Mouse (Mus musculus) urinary bladder, postnatal 10 days (tissue): ENCODE measurements around the gene Tm9sf1.

Experiments used
- DNase-seq: peaks from one replicate; pipeline ENCODE4 v3.0.0; 2022; ENCODE audit warnings: low spot score

Tm9sf1 gene

GRCm38 (mm10) chr14:55643060-55643907, at the start of gene Tm9sf1:
Gene Tm9sf1 (minus strand): TSS chr14:55643806.
- DNase-seq: peak; percentile 53

- DNase-seq: no peak
These were observed 45.8 kb upstream of the Tm9sf1 start for GRCm38 (mm10) chr14:55689433-55689832.

GRCm38 (mm10) chr14:55682118-55682493, 38.5 kb upstream of the Tm9sf1 start:
- DNase-seq: no peak

- peak; percentile 71 for DNase-seq
These were observed 37.8 kb upstream of the Tm9sf1 start, which contains the start of gene Tinf2 for GRCm38 (mm10) chr14:55681160-55682117. Gene Tinf2 (minus strand): TSS chr14:55681820.

GRCm38 (mm10) chr14:55677615-55678014, 34.0 kb upstream of the Tm9sf1 start:
- no peak for DNase-seq

- DNase-seq: no peak
These were observed 29.1 kb upstream of the Tm9sf1 start for GRCm38 (mm10) chr14:55672741-55673060.

GRCm38 (mm10) chr14:55671833-55672740, 28.5 kb upstream of the Tm9sf1 start, which contains the start of the genes Gmpr2 and Nedd8:
Gene Gmpr2 (plus strand): TSS chr14:55671941.
Gene Nedd8 (minus strand): TSS chr14:55672124.
- DNase-seq: peak; percentile 38

GRCm38 (mm10) chr14:55671486-55671832, 27.9 kb upstream of the Tm9sf1 start:
- DNase-seq: no peak

- no peak for DNase-seq
These were observed 17.0 kb upstream of the Tm9sf1 start for GRCm38 (mm10) chr14:55660636-55661035.

GRCm38 (mm10) chr14:55659960-55660573, 16.5 kb upstream of the Tm9sf1 start, which contains the start of gene Mdp1:
Gene Mdp1 (minus strand): TSS chr14:55660508.
- no peak for DNase-seq

GRCm38 (mm10) chr14:55658011-55658410, 14.4 kb upstream of the Tm9sf1 start:
- DNase-seq: no peak

GRCm38 (mm10) chr14:55656935-55657334, 13.3 kb upstream of the Tm9sf1 start:
- no peak for DNase-seq

GRCm38 (mm10) chr14:55651528-55651927, 7.9 kb upstream of the Tm9sf1 start:
- no peak for DNase-seq

GRCm38 (mm10) chr14:55649884-55650283, 6.3 kb upstream of the Tm9sf1 start, which contains the start of gene Tssk4:
Gene Tssk4 (plus strand): TSS chr14:55650184.
- DNase-seq: no peak

GRCm38 (mm10) chr14:55644261-55644888, 769 bp upstream of the Tm9sf1 start:
- DNase-seq: no peak

GRCm38 (mm10) chr14:55642679-55643059, 937 bp downstream of the Tm9sf1 start:
- DNase-seq: no peak

- DNase-seq: no peak
These were observed 2.3 kb downstream of the Tm9sf1 start for GRCm38 (mm10) chr14:55641291-55641690.

GRCm38 (mm10) chr14:55640816-55641215, 2.8 kb downstream of the Tm9sf1 start:
- no peak for DNase-seq

GRCm38 (mm10) chr14:55637795-55638194, 5.8 kb downstream of the Tm9sf1 start, which contains the start of gene Gm49378:
Gene Gm49378 (minus strand): TSS chr14:55637895.
- no peak for DNase-seq

GRCm38 (mm10) chr14:55635523-55636007, 8.0 kb downstream of the Tm9sf1 start, which contains the start of gene Ipo4:
Gene Ipo4 (minus strand): TSS chr14:55635957.
- peak; percentile 47 for DNase-seq
